Mouse (Mus musculus) kidney, postnatal 36 days (tissue): ENCODE results near the gene Eif6.
"Not testable (repeated sequence)": the region's sequence is repeated elsewhere in the genome, so short reads cannot be mapped to it uniquely, and the experiment has no call there.

ENCODE experiments used
- DNase-seq, 2 experiments: peaks; one replicate each; pipeline ENCODE4 v3.0.0; 2021 to 2022; ENCODE audit warnings: mixed read lengths in 2 of 2

Eif6 gene

GRCm38 (mm10) chr2:155826630-155827424 is at the start of gene Eif6:
Eif6 (minus strand) TSS chr2:155826925.
- peak; percentile 93 to 94 for DNase-seq

- no peak for DNase-seq
These were observed 46.9 kb upstream of the Eif6 start for GRCm38 (mm10) chr2:155873636-155874035.

- DNase-seq = no peak
These were observed 46.3 kb upstream of the Eif6 start for GRCm38 (mm10) chr2:155872930-155873507.

- DNase-seq = no peak
These were observed 45.8 kb upstream of the Eif6 start for GRCm38 (mm10) chr2:155872486-155872885.

GRCm38 (mm10) chr2:155869772-155870171 is 43.0 kb upstream of the Eif6 start:
- no peak for DNase-seq

GRCm38 (mm10) chr2:155868320-155868719 is 41.6 kb upstream of the Eif6 start:
- no peak for DNase-seq

- DNase-seq = no peak
These were observed 36.7 kb upstream of the Eif6 start for GRCm38 (mm10) chr2:155863301-155863867.

GRCm38 (mm10) chr2:155862573-155863300 is 36.0 kb upstream of the Eif6 start:
- DNase-seq = peak; percentile 28 to 29

GRCm38 (mm10) chr2:155861581-155861980 is 34.9 kb upstream of the Eif6 start:
- no peak for DNase-seq

GRCm38 (mm10) chr2:155860102-155860501 is 33.4 kb upstream of the Eif6 start:
- peak; percentile 62 to 70 for DNase-seq

GRCm38 (mm10) chr2:155852536-155852935 is 25.8 kb upstream of the Eif6 start:
- no peak for DNase-seq

GRCm38 (mm10) chr2:155850120-155850519 is 23.4 kb upstream of the Eif6 start:
- DNase-seq = no peak

- no peak for DNase-seq
These were observed 22.7 kb upstream of the Eif6 start for GRCm38 (mm10) chr2:155849464-155849863.

GRCm38 (mm10) chr2:155848291-155848690 is 21.6 kb upstream of the Eif6 start:
- DNase-seq = peak; percentile 77 to 87

- no peak for DNase-seq
These were observed 20.2 kb upstream of the Eif6 start for GRCm38 (mm10) chr2:155846930-155847329.

GRCm38 (mm10) chr2:155838961-155839360 is 12.2 kb upstream of the Eif6 start:
- DNase-seq = no peak

GRCm38 (mm10) chr2:155837961-155838360 is 11.2 kb upstream of the Eif6 start:
- DNase-seq = no peak

GRCm38 (mm10) chr2:155834732-155835131 is 8.0 kb upstream of the Eif6 start, which contains the start of gene Fam83c:
Fam83c (minus strand) TSS chr2:155834854.
- no peak for DNase-seq

- not testable (repeated sequence) for DNase-seq
These were observed 5.4 kb upstream of the Eif6 start for GRCm38 (mm10) chr2:155832087-155832486.

- DNase-seq = peak; percentile 19 to 41
These were observed 4.6 kb upstream of the Eif6 start for GRCm38 (mm10) chr2:155831302-155831701.

- no peak for DNase-seq
These were observed 4.1 kb upstream of the Eif6 start for GRCm38 (mm10) chr2:155830841-155831240.

GRCm38 (mm10) chr2:155825904-155826629 is 658 bp downstream of the Eif6 start:
- DNase-seq = peak; percentile 24 to 37
